Mouse (Mus musculus) urinary bladder, adult 2 months (tissue): ENCODE results near the gene Fbxo42. TPM values are rescaled to one million over a fixed set of nuclear protein-coding genes. Genes with fewer than 3 reads are reported as not detected.

Experiments
- DNase-seq: peaks from one replicate; pipeline ENCODE4 v3.0.0; 2022; ENCODE audit warnings: low spot score
- polyA plus RNA-seq: library from polyadenylated mRNA; depleted of rRNA; stranded (reverse); fragments of >200 nt; gene quantifications from 2 replicates; pipeline ENCODE4 v1.2.3, GENCODE M21; 2012; rRNA removed

The Fbxo42 gene
- polyA plus RNA-seq, result 12.2 and 13.9 TPM in 2 replicates

- peak; percentile 96 for DNase-seq
These were observed at the start of gene Fbxo42 for GRCm38 (mm10) chr4:141147112-141148008. Gene Fbxo42, plus strand, starts transcription at chr4:141147913.

- no peak for DNase-seq
These were observed 48.8 kb upstream of the Fbxo42 start for GRCm38 (mm10) chr4:141098935-141099334.

GRCm38 (mm10) chr4:141099956-141100355, 47.8 kb upstream of the Fbxo42 start:
- DNase-seq, result no peak

GRCm38 (mm10) chr4:141101291-141101690, 46.4 kb upstream of the Fbxo42 start:
- DNase-seq, result no peak

- DNase-seq, result no peak
These were observed 45.9 kb upstream of the Fbxo42 start for GRCm38 (mm10) chr4:141101855-141102254.

- DNase-seq, result no peak
These were observed 41.1 kb upstream of the Fbxo42 start for GRCm38 (mm10) chr4:141106526-141107183.

- DNase-seq, result no peak
These were observed 39.4 kb upstream of the Fbxo42 start for GRCm38 (mm10) chr4:141108196-141108732.

GRCm38 (mm10) chr4:141113831-141114230, 33.9 kb upstream of the Fbxo42 start:
- DNase-seq, result no peak

- no peak for DNase-seq
These were observed 33.2 kb upstream of the Fbxo42 start for GRCm38 (mm10) chr4:141114521-141114981.

- DNase-seq, result no peak
These were observed 32.3 kb upstream of the Fbxo42 start for GRCm38 (mm10) chr4:141115398-141115797.

GRCm38 (mm10) chr4:141118691-141119090, 29.0 kb upstream of the Fbxo42 start:
- no peak for DNase-seq

- no peak for DNase-seq
These were observed 27.0 kb upstream of the Fbxo42 start for GRCm38 (mm10) chr4:141120700-141121099.

GRCm38 (mm10) chr4:141122663-141123062, 25.1 kb upstream of the Fbxo42 start:
- no peak for DNase-seq

- DNase-seq, result no peak
These were observed 24.6 kb upstream of the Fbxo42 start for GRCm38 (mm10) chr4:141123065-141123464.

GRCm38 (mm10) chr4:141129190-141129710, 18.5 kb upstream of the Fbxo42 start:
- DNase-seq, result no peak

- no peak for DNase-seq
These were observed 16.9 kb upstream of the Fbxo42 start for GRCm38 (mm10) chr4:141130704-141131342.

- DNase-seq, result no peak
These were observed 16.1 kb upstream of the Fbxo42 start for GRCm38 (mm10) chr4:141131531-141132061.

- DNase-seq, result no peak
These were observed 15.5 kb upstream of the Fbxo42 start for GRCm38 (mm10) chr4:141132191-141132590.

GRCm38 (mm10) chr4:141133227-141133626, 14.5 kb upstream of the Fbxo42 start:
- no peak for DNase-seq

GRCm38 (mm10) chr4:141134031-141134441, 13.7 kb upstream of the Fbxo42 start:
- DNase-seq, result no peak

- no peak for DNase-seq
These were observed 12.8 kb upstream of the Fbxo42 start for GRCm38 (mm10) chr4:141134751-141135530.
